Mouse (Mus musculus) E14TG2a.4 (cell line): ENCODE data around the gene B4galnt2.
"Not testable (repeated sequence)": the region's sequence is repeated elsewhere in the genome, so short reads cannot be mapped to it uniquely, and the experiment has no call there.

ENCODE experiments used
- H3K27me3 ChIP-seq: 2 replicates; pipeline ENCODE4 v1.6.1; 2014; ENCODE audit warnings: low read length, control low read depth; ENCODE audit not compliant: insufficient read depth
- H3K36me3 ChIP-seq: 2 replicates; pipeline ENCODE4 v1.6.1; 2014; ENCODE audit warnings: low read length, control low read depth; ENCODE audit not compliant: insufficient read depth
- H3K4me1 ChIP-seq: replicated peaks from 2 replicates; pipeline ENCODE4 v1.6.1; 2014; ENCODE audit warnings: low read depth, low read length, control low read depth
- H3K4me3 ChIP-seq: replicated peaks from 2 replicates; pipeline ENCODE4 v1.5.1; 2014; ENCODE audit warnings: mild to moderate bottlenecking, low read length
- H3K9me3 ChIP-seq: 2 replicates; pipeline ENCODE4 v1.6.1; 2014; ENCODE audit warnings: low read length, control low read depth
- CTCF ChIP-seq: conservative IDR thresholded peaks from 2 replicates; pipeline ENCODE4 v1.5.1; 2014; ENCODE audit warnings: low read length
- NANOG ChIP-seq: IDR thresholded peaks from 2 replicates; pipeline ENCODE4 v1.6.1; 2014; ENCODE audit warnings: borderline replicate concordance, low read length, mixed read lengths
- POU5F1 ChIP-seq: IDR thresholded peaks from 2 replicates; pipeline ENCODE4 v1.6.1; 2014; ENCODE audit warnings: low read length, borderline replicate concordance

B4galnt2 gene

GRCm38 (mm10) chr11:95911579-95911978 lies 3.1 kb downstream of the B4galnt2 start:
- no peaks in the 10 kb centered on the region for H3K36me3 ChIP-seq
- peaks cover 59% of the 10 kb centered on the region for H3K4me1 ChIP-seq
- TF ChIP-seq CTCF (no peak), POU5F1 (no peak), NANOG (no peak)
- peak overlapping the region; percentile 45 for H3K4me3 ChIP-seq
- no peaks in the 10 kb centered on the region for H3K9me3 ChIP-seq
- H3K27me3 ChIP-seq, result peaks cover 39% of the 10 kb centered on the region

- TF ChIP-seq POU5F1 (no peak), NANOG (no peak), CTCF (no peak)
- no peaks in the 10 kb centered on the region for H3K9me3 ChIP-seq
- H3K36me3 ChIP-seq, result no peaks in the 10 kb centered on the region
- peaks cover 25% of the 10 kb centered on the region for H3K4me1 ChIP-seq
- no peak overlapping the region for H3K4me3 ChIP-seq
- H3K27me3 ChIP-seq, result peaks cover 6% of the 10 kb centered on the region
These were observed 6.7 kb downstream of the B4galnt2 start for GRCm38 (mm10) chr11:95907805-95908524.

- Histone ChIP-seq H3K9me3 (no peaks in the 10 kb centered on the region), H3K27me3 (no peaks in the 10 kb centered on the region), H3K36me3 (no peaks in the 10 kb centered on the region), H3K4me3 (no peak overlapping the region), H3K4me1 (no peaks in the 10 kb centered on the region; the same call in 1 of the 2 replicates)
- no peak for TF ChIP-seq CTCF
- TF ChIP-seq NANOG, result no peak
- no peak for TF ChIP-seq POU5F1
These were observed 10.4 kb downstream of the B4galnt2 start for GRCm38 (mm10) chr11:95904290-95904689.

GRCm38 (mm10) chr11:95896446-95897179 lies 18.1 kb downstream of the B4galnt2 start:
- Histone ChIP-seq H3K9me3 (peaks cover 9% of the 10 kb centered on the region), H3K27me3 (no peaks in the 10 kb centered on the region), H3K36me3 (no peaks in the 10 kb centered on the region), H3K4me1 (peaks cover 18% of the 10 kb centered on the region), H3K4me3 (no peak overlapping the region)
- no peak for TF ChIP-seq CTCF
- no peak for TF ChIP-seq NANOG
- TF ChIP-seq POU5F1, result no peak

DNA sequence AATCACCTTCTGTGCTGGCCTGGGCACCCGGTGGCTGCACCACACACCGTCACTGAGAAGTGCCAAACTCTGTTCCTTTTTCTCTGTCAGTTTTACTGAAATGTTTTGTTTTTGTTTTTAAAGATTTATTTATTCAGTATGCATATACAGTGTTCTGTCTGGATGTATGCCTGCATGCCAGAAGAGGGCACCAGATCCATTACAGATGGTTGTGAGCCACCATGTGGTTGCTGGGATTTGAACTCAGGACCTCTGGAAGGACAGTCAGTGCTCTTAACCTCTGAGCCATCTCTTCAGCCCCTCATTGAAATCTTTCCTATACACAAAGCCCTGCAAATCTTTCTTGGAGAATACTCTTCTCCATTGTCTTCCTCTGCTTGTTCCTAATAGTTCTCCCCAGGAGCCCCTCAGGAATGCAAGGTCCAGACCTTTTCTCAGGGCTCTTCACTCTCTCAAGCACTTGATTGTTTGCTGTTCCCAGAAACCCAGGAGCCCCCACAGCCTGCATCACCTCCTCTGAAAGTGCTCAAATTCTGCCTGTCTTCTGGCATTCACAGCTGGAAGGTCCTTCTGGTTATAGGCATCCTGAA lies 24.1 kb downstream of the B4galnt2 start:
- Histone ChIP-seq H3K4me1 (peaks cover 21% of the 10 kb centered on the region), H3K9me3 (peaks cover 9% of the 10 kb centered on the region), H3K36me3 (no peaks in the 10 kb centered on the region), H3K4me3 (no peak overlapping the region), H3K27me3 (no peaks in the 10 kb centered on the region)
- no peak for TF ChIP-seq POU5F1
- TF ChIP-seq NANOG, result peak; percentile 84

GRCm38 (mm10) chr11:95879861-95880260 lies 34.8 kb downstream of the B4galnt2 start:
- not testable (repeated sequence) for H3K9me3 ChIP-seq, H3K4me3 ChIP-seq, H3K27me3 ChIP-seq, H3K36me3 ChIP-seq
- H3K4me1 ChIP-seq, result peaks cover 28% of the 10 kb centered on the region

DNA sequence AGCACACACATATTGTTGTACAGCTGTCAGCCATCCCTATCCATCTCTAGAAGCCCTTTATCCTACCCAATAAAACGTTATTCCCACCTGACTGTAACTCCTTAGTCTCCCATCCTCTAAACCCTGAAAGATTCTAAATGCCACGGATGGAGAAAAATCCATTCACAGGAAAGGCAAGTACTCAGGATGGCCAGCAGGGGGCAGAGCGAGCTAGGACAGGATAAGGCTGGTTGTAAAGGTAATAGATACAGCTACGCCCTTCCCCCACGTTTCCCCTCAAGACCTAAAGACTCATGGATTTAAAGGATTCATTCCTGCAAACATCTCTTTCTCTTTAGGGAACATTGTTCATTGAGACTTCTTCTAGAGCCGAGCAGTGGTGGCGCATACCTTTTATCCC lies 38.4 kb downstream of the B4galnt2 start:
- Histone ChIP-seq H3K4me1 (peaks cover 13% of the 10 kb centered on the region), H3K36me3 (no peaks in the 10 kb centered on the region), H3K4me3 (peak overlapping the region; percentile 67), H3K9me3 (no peaks in the 10 kb centered on the region), H3K27me3 (0 out of 2 replicates have a peak, but pooled peaks cover 6% of the 10 kb centered on the region)
- TF ChIP-seq CTCF (peak; percentile 98), POU5F1 (no peak)

- Histone ChIP-seq H3K9me3 (no peaks in the 10 kb centered on the region), H3K4me3 (peak overlapping the region; percentile 67), H3K4me1 (peaks cover 18% of the 10 kb centered on the region), H3K36me3 (no peaks in the 10 kb centered on the region), H3K27me3 (0 out of 2 replicates have a peak, but pooled peaks cover under 1% of the 10 kb centered on the region)
- no peak for TF ChIP-seq CTCF
- no peak for TF ChIP-seq NANOG
- no peak; the same call in 1 of the 2 replicates for TF ChIP-seq POU5F1
These were observed 38.9 kb downstream of the B4galnt2 start for GRCm38 (mm10) chr11:95875804-95876203.

DNA sequence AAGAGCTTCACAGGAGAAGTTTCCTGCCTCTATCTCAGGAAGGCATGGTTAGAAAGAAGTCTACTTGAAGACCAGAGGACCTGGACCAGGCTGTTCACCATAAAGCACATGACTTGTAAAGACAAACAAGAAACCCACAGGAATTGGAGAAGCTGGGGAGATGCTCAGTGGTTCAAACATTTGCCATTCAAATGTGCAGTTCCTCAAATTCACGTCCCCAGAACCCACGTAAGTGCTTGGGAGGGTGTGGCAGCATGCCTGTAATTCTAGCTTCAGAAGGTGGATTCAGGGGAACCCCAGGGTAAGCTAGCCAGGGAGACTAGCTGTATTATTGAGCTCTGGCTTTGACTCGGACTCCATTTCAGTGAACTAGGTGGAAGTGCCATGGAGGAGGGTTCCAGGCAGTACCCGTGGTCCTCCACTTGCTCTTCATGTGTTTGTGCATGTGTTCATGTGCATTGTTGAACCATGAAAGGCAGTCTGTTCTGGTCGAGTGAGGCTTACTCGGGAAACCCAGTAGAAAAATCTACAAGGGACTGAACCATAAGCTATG lies 44.7 kb downstream of the B4galnt2 start:
- Histone ChIP-seq H3K4me1 (peaks cover 51% of the 10 kb centered on the region), H3K4me3 (no peak overlapping the region), H3K9me3 (no peaks in the 10 kb centered on the region), H3K27me3 (no peaks in the 10 kb centered on the region), H3K36me3 (peaks cover 24% of the 10 kb centered on the region)
- TF ChIP-seq CTCF, result no peak
- TF ChIP-seq NANOG, result no peak
- no peak for TF ChIP-seq POU5F1
